Mouse (Mus musculus) forebrain, postnatal 0 days (tissue): Measurements from ENCODE around the gene Cdh20. TPM values are rescaled to one million over a fixed set of nuclear protein-coding genes. Genes with fewer than 3 reads are reported as not detected.

Experiments
- ATAC-seq: fragments of 200-750 bp; cut with Nextera tagmentation; 2 replicates; pipeline ENCODE4 v1.8.0; 2017; ENCODE audit warnings: mild to moderate bottlenecking, moderate library complexity
- DNase-seq: peaks from one replicate; pipeline ENCODE4 v3.0.0-alpha.2; 2015
- H3K27ac ChIP-seq: fragments of 300-500 bp; sonication (generic); 2 replicates; pipeline ENCODE4 v1.5.1; 2014; ENCODE audit warnings: low read depth, mild to moderate bottlenecking, antibody characterized with exemption, low read length, moderate library complexity, mixed read lengths
- H3K27me3 ChIP-seq: fragments of 300-500 bp; sonication (generic); 2 replicates; pipeline ENCODE4 v1.6.1; 2014; ENCODE audit warnings: mild to moderate bottlenecking, low read length, mixed read lengths; ENCODE audit not compliant: insufficient read depth
- H3K36me3 ChIP-seq: fragments of 300-500 bp; sonication (generic); 2 replicates; pipeline ENCODE4 v1.6.1; 2014; ENCODE audit warnings: mild to moderate bottlenecking, moderate library complexity; ENCODE audit not compliant: insufficient read depth
- H3K4me1 ChIP-seq: fragments of 300-500 bp; sonication (generic); 2 replicates; pipeline ENCODE4 v1.6.1; 2014; ENCODE audit warnings: antibody characterized with exemption; ENCODE audit not compliant: insufficient read depth
- H3K4me2 ChIP-seq: fragments of 300-500 bp; sonication (generic); 2 replicates; pipeline ENCODE4 v1.6.1; 2014; ENCODE audit warnings: low read depth, mild to moderate bottlenecking, moderate library complexity
- H3K4me3 ChIP-seq: fragments of 300-500 bp; sonication (generic); 2 replicates; pipeline ENCODE4 v1.5.1; 2014; ENCODE audit warnings: low read depth, low read length, mixed read lengths
- H3K9ac ChIP-seq: fragments of 300-500 bp; sonication (generic); 2 replicates; pipeline ENCODE4 v1.6.1; 2014; ENCODE audit warnings: mild to moderate bottlenecking
- H3K9me3 ChIP-seq: fragments of 300-500 bp; sonication (generic); 2 replicates; pipeline ENCODE4 v1.6.1; 2016; ENCODE audit warnings: low read length
- CTCF ChIP-seq: sonication (generic); IDR thresholded peaks from 2 replicates; pipeline ENCODE4 v1.5.1; 2016; ENCODE audit warnings: antibody characterized with exemption, control low read depth, low read depth
- WGBS: fragments of 180-500 bp; shearing (Covaris S2); extraction: QIAGEN DNeasy Blood & Tissue Kit; methylation state at CpG from one replicate; pipeline ENCODE4 v1.1.7; 2014; 5-methylcytosine and 5-hydroxymethylcytosine counted together
- polyA plus RNA-seq: library from polyadenylated mRNA; unstranded; fragments of >200 nt; fragmentation: Nextera tagmentation; extraction: Ambion mirVana; gene quantifications from 2 replicates; pipeline ENCODE4 v1.2.1, GENCODE M21; 2015
- total RNA-seq: library from RNA; depleted of rRNA; stranded (reverse); fragments of >200 nt; gene quantifications from 2 replicates; pipeline ENCODE4 v1.2.3, GENCODE M21; 2014

Gene Cdh20
- total and polyA plus RNA-seq, 2 experiments from 2014 or later, result 2.0 to 6.4 TPM

GRCm38 (mm10) chr1:104903409-104903808, 135.1 kb downstream of the Cdh20 start:
- no peak for DNase-seq
- H3K4me2 ChIP-seq, result no peak overlapping the region
- no peak overlapping the region for H3K4me3 ChIP-seq
- ATAC-seq, result no peak
- WGBS, result 57% methylated on average over 5 of the region's 5 CpGs
- no peaks in the 10 kb centered on the region for H3K36me3 ChIP-seq
- no peaks in the 10 kb centered on the region for H3K27me3 ChIP-seq
- H3K27ac ChIP-seq, result no peak overlapping the region
- no peak for TF ChIP-seq CTCF
- H3K4me1 ChIP-seq, result no peaks in the 10 kb centered on the region
- H3K9me3 ChIP-seq, result no peaks in the 10 kb centered on the region
- no peak overlapping the region for H3K9ac ChIP-seq

GRCm38 (mm10) chr1:104912407-104912806, 144.1 kb downstream of the Cdh20 start:
- Histone ChIP-seq H3K27me3 (no peaks in the 10 kb centered on the region), H3K36me3 (no peaks in the 10 kb centered on the region), H3K9ac (no peak overlapping the region), H3K27ac (no peak overlapping the region), H3K4me1 (peaks cover 8% of the 10 kb centered on the region; the same call in 1 of the 2 replicates), H3K4me3 (no peak overlapping the region), H3K9me3 (no peaks in the 10 kb centered on the region), H3K4me2 (no peak overlapping the region)
- peak; percentile 86 for ATAC-seq
- DNase-seq, result peak; percentile 59
- WGBS, result 22% methylated on average over 3 of the region's 3 CpGs
- TF ChIP-seq CTCF, result no peak

GRCm38 (mm10) chr1:104916507-104916906, 148.2 kb downstream of the Cdh20 start:
- no peak overlapping the region for H3K27ac ChIP-seq
- no peak overlapping the region for H3K4me3 ChIP-seq
- no peaks in the 10 kb centered on the region for H3K36me3 ChIP-seq
- no peak overlapping the region for H3K4me2 ChIP-seq
- no peak for DNase-seq
- TF ChIP-seq CTCF, result no peak
- no peak overlapping the region for H3K9ac ChIP-seq
- no peak for ATAC-seq
- WGBS, result 29% methylated on average over 2 of the region's 2 CpGs
- peaks cover 8% of the 10 kb centered on the region; the same call in 1 of the 2 replicates for H3K4me1 ChIP-seq
- no peaks in the 10 kb centered on the region for H3K27me3 ChIP-seq
- no peaks in the 10 kb centered on the region for H3K9me3 ChIP-seq

GRCm38 (mm10) chr1:104917307-104917836, 149.0 kb downstream of the Cdh20 start:
- TF ChIP-seq CTCF, result no peak
- Histone ChIP-seq H3K9me3 (no peaks in the 10 kb centered on the region), H3K4me1 (0 out of 2 replicates have a peak, but pooled peaks cover 5% of the 10 kb centered on the region), H3K9ac (no peak overlapping the region), H3K4me3 (no peak overlapping the region), H3K36me3 (no peaks in the 10 kb centered on the region), H3K27me3 (no peaks in the 10 kb centered on the region), H3K4me2 (no peak overlapping the region), H3K27ac (no peak overlapping the region)
- ATAC-seq (no peak), DNase-seq (no peak)
- 5% methylated on average over 1 of the region's 1 CpGs for WGBS

GRCm38 (mm10) chr1:104933051-104933450, 164.7 kb downstream of the Cdh20 start:
- H3K4me1 ChIP-seq, result no peaks in the 10 kb centered on the region
- ATAC-seq, result no peak
- DNase-seq, result no peak
- H3K9me3 ChIP-seq, result no peaks in the 10 kb centered on the region
- WGBS, result 67% methylated on average over 7 of the region's 7 CpGs
- H3K4me2 ChIP-seq, result no peak overlapping the region
- no peak for TF ChIP-seq CTCF
- H3K27ac ChIP-seq, result no peak overlapping the region
- H3K4me3 ChIP-seq, result no peak overlapping the region
- no peak overlapping the region for H3K9ac ChIP-seq
- no peaks in the 10 kb centered on the region for H3K27me3 ChIP-seq
- no peaks in the 10 kb centered on the region for H3K36me3 ChIP-seq

GRCm38 (mm10) chr1:104936966-104937365, 168.6 kb downstream of the Cdh20 start:
- H3K27me3 ChIP-seq, result no peaks in the 10 kb centered on the region
- no peaks in the 10 kb centered on the region for H3K9me3 ChIP-seq
- H3K36me3 ChIP-seq, result no peaks in the 10 kb centered on the region
- 94% methylated on average over 4 of the region's 4 CpGs for WGBS
- no peaks in the 10 kb centered on the region for H3K4me1 ChIP-seq
- H3K27ac ChIP-seq, result no peak overlapping the region
- no peak overlapping the region for H3K4me3 ChIP-seq
- no peak overlapping the region for H3K4me2 ChIP-seq
- DNase-seq, result no peak
- no peak for ATAC-seq
- no peak overlapping the region for H3K9ac ChIP-seq
- no peak for TF ChIP-seq CTCF

- TF ChIP-seq CTCF, result no peak
- Histone ChIP-seq H3K9ac (no peak overlapping the region), H3K4me2 (no peak overlapping the region), H3K4me1 (no peaks in the 10 kb centered on the region), H3K27ac (no peak overlapping the region), H3K4me3 (no peak overlapping the region), H3K27me3 (no peaks in the 10 kb centered on the region), H3K9me3 (no peaks in the 10 kb centered on the region), H3K36me3 (no peaks in the 10 kb centered on the region)
- no peak for ATAC-seq
- no peak for DNase-seq
These were observed 170.8 kb downstream of the Cdh20 start for GRCm38 (mm10) chr1:104939156-104939555.
